Mouse (Mus musculus) intestine, embryonic 15.5 days (tissue): ENCODE data around the gene Ccr6. TPM values are rescaled to one million over a fixed set of nuclear protein-coding genes. Genes with fewer than 3 reads are reported as not detected.
"Not testable (repeated sequence)": the region's sequence is repeated elsewhere in the genome, so short reads cannot be mapped to it uniquely, and the experiment has no call there.

Experiments used
- ATAC-seq: fragments of 200-750 bp; cut with Nextera tagmentation; 2 replicates; pipeline ENCODE4 v1.8.0; 2017; ENCODE audit warnings: moderate TSS enrichment, moderate library complexity
- H3K27ac ChIP-seq: fragments of 300-500 bp; sonication (generic); 2 replicates; pipeline ENCODE4 v1.5.1; 2015; ENCODE audit warnings: mild to moderate bottlenecking, inconsistent platforms
- H3K27me3 ChIP-seq: fragments of 300-500 bp; sonication (generic); replicated peaks from 2 replicates; pipeline ENCODE4 v1.6.1; 2015; ENCODE audit warnings: inconsistent platforms
- H3K36me3 ChIP-seq: fragments of 300-500 bp; sonication (generic); 2 replicates; pipeline ENCODE4 v1.6.1; 2015; ENCODE audit warnings: inconsistent platforms
- H3K4me1 ChIP-seq: fragments of 300-500 bp; sonication (generic); replicated peaks from 2 replicates; pipeline ENCODE4 v1.6.1; 2015; ENCODE audit warnings: inconsistent platforms
- H3K4me2 ChIP-seq: fragments of 300-500 bp; sonication (generic); replicated peaks from 2 replicates; pipeline ENCODE4 v1.6.1; 2015; ENCODE audit warnings: mild to moderate bottlenecking, inconsistent platforms
- H3K4me3 ChIP-seq: fragments of 300-500 bp; sonication (generic); replicated peaks from 2 replicates; pipeline ENCODE4 v1.5.1; 2015; ENCODE audit warnings: inconsistent platforms
- H3K9ac ChIP-seq: fragments of 300-500 bp; sonication (generic); 2 replicates; pipeline ENCODE4 v1.6.1; 2015; ENCODE audit warnings: inconsistent platforms
- H3K9me3 ChIP-seq: fragments of 300-500 bp; sonication (generic); 2 replicates; pipeline ENCODE4 v1.6.1; 2016; ENCODE audit warnings: inconsistent platforms
- WGBS: fragments of 180-500 bp; shearing (Covaris S2); methylation state at CpG from one replicate; pipeline ENCODE4 v1.1.7; 2015; 5-methylcytosine and 5-hydroxymethylcytosine counted together
- polyA plus RNA-seq: library from polyadenylated mRNA; unstranded; fragments of >200 nt; fragmentation: Nextera tagmentation; extraction: Ambion mirVana; gene quantifications from 2 replicates; pipeline ENCODE4 v1.2.1, GENCODE M21; 2015

The Ccr6 gene
- 0.50 and 0.86 TPM in 2 replicates for polyA plus RNA-seq

DNA sequence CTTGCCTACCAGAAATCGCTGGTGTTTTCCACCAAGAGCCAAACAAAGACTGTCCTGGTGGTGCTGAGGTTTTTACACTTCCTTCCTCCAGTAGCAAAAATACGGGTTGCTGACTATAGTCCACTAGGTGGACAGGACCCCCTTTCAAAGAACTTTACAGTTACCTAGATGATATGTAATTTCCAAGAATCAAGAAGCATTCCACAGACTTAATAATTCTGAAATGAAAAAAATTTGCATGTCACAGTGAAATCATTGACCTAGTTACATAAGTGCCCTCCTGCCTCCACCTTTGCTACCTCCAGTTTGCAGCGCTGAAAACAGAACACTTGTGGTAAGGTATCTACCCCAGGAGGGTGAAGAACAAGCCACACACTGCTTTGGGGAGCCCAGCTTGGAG, at the start of gene Ccr6:
Gene Ccr6, plus strand, starts transcription at position 301 of the 400 bp plus-strand sequence.
- no peak within 1 kb of the TSS for H3K9ac ChIP-seq
- no peak within 1 kb of the TSS for H3K4me2 ChIP-seq
- H3K4me1 ChIP-seq, result no peaks in the 10 kb centered on the region
- no peaks in the 10 kb centered on the region for H3K27me3 ChIP-seq
- no peak within 1 kb of the TSS for H3K4me3 ChIP-seq
- no peak within 1 kb of the TSS for H3K27ac ChIP-seq
- no peaks in the 10 kb centered on the region for H3K36me3 ChIP-seq
- 87% methylated on average over 3 of the region's 3 CpGs for WGBS
- H3K9me3 ChIP-seq, result no peaks in the 10 kb centered on the region
- no peak for ATAC-seq

- ATAC-seq, result no peak
- Histone ChIP-seq H3K4me2 (no peak overlapping the region), H3K36me3 (peaks cover 7% of the 10 kb centered on the region; the same call in 1 of the 2 replicates), H3K4me1 (no peaks in the 10 kb centered on the region), H3K4me3 (no peak overlapping the region), H3K27ac (no peak overlapping the region), H3K27me3 (no peaks in the 10 kb centered on the region), H3K9me3 (no peaks in the 10 kb centered on the region), H3K9ac (no peak overlapping the region)
- WGBS, result 78% methylated on average over 8 of the region's 8 CpGs
Measured at GRCm38 (mm10) chr17:8193678-8194077, 42.2 kb upstream of the Ccr6 start.

GRCm38 (mm10) chr17:8195685-8196376, 40.0 kb upstream of the Ccr6 start:
- no peak overlapping the region for H3K27ac ChIP-seq
- no peak overlapping the region for H3K9ac ChIP-seq
- H3K9me3 ChIP-seq, result no peaks in the 10 kb centered on the region
- H3K4me2 ChIP-seq, result no peak overlapping the region
- WGBS, result 87% methylated on average over 8 of the region's 8 CpGs
- H3K27me3 ChIP-seq, result no peaks in the 10 kb centered on the region
- ATAC-seq, result no peak
- peaks cover 5% of the 10 kb centered on the region; the same call in 1 of the 2 replicates for H3K36me3 ChIP-seq
- no peak overlapping the region for H3K4me3 ChIP-seq
- H3K4me1 ChIP-seq, result no peaks in the 10 kb centered on the region

DNA sequence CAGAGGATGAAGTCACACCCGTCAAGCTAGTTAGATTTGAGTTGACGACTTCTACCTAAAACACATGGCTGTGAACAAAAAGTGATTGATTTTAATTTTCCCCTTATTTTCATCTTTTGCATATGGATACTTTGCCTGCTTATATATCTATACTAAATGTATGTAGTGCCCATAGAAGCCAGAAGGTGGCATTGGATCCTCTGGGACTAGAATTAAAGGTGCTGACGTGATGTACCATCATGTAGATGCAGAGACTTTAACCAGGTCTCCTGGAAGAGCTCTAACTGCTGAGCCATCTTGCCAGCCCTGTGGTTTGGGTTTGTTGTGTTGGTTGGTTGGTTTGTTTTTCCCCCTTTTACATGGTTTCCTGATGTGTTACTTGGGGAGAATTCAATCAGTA, 38.2 kb upstream of the Ccr6 start:
- no peaks in the 10 kb centered on the region for H3K27me3 ChIP-seq
- H3K27ac ChIP-seq, result no peak overlapping the region
- 74% methylated on average over 3 of the region's 3 CpGs for WGBS
- ATAC-seq, result no peak
- H3K9me3 ChIP-seq, result no peaks in the 10 kb centered on the region
- no peaks in the 10 kb centered on the region for H3K4me1 ChIP-seq
- H3K9ac ChIP-seq, result no peak overlapping the region
- 0 out of 2 replicates have a peak, but pooled peaks cover 3% of the 10 kb centered on the region for H3K36me3 ChIP-seq
- H3K4me3 ChIP-seq, result no peak overlapping the region
- no peak overlapping the region for H3K4me2 ChIP-seq

DNA sequence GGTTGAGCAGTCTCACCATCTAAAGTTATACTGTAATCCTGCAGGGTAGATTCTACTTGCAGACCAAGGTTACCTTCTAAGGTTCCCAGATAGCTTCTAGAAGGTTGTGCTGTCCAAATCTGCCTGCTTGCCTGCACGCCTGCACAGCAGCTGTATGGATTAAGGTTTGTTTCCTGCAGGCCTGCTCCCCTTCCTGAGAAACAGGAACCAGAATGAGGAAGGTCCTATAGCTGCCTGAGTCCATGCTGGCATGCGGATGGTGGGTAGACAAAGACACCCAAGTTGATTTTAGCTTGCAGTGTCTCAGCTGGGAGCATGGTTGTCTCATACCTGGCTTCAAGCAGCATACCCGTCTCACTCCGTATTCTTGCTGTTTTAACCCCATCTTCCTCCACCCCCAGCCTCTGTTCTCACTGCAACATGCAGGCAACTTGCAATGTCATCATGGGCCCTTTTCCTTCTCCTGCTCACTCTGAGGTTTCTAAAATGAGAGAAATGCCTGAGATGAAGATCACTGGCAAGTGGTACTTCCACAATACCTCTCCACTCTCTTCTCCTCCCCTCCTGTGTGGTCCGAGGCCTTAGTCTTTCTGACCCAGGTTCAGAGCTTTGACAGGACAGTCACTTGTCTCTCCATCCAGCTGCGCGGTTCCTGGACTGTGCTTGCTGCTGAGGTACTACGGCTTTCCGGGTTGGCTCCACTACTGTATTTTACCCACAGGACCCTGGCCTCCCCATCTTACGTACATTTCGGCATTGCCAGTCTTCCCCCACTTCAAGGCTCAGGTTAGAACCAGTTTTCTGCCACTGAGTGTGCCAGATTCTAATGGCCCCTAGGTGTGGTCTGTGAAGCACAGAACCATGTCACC, 36.5 kb upstream of the Ccr6 start:
- Histone ChIP-seq H3K9ac (no peak overlapping the region), H3K4me2 (no peak overlapping the region), H3K36me3 (0 out of 2 replicates have a peak, but pooled peaks cover 3% of the 10 kb centered on the region), H3K4me1 (no peaks in the 10 kb centered on the region), H3K27me3 (no peaks in the 10 kb centered on the region), H3K27ac (no peak overlapping the region), H3K4me3 (no peak overlapping the region), H3K9me3 (no peaks in the 10 kb centered on the region)
- no peak for ATAC-seq
- 81% methylated on average over 11 of the region's 11 CpGs for WGBS

DNA sequence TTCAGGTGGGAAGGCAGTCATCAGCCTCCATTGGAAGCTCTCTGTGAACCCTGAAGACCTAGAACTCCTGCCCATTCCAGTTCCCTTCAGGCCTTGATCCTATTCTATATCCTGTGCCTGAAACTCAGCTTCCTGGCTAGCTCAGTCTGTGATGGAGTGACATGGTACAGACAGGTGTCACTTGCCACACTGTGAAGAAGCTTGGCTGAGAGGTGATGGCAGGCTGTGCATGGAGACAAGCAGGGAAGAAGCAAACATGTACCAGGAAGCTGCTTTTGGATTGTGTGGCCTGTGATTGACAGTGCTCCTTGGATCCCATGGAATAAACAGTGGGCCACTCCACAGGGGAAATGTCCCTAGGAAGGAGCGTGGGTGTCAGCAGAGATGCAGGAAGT, 35.9 kb upstream of the Ccr6 start:
- Histone ChIP-seq H3K27me3 (no peaks in the 10 kb centered on the region), H3K4me1 (no peaks in the 10 kb centered on the region), H3K4me2 (no peak overlapping the region), H3K9me3 (no peaks in the 10 kb centered on the region), H3K4me3 (no peak overlapping the region), H3K36me3 (no peaks in the 10 kb centered on the region), H3K27ac (no peak overlapping the region), H3K9ac (no peak overlapping the region)
- WGBS, result 58% methylated on average over 1 of the region's 1 CpGs
- ATAC-seq, result no peak

GRCm38 (mm10) chr17:8203487-8203886, 32.4 kb upstream of the Ccr6 start:
- Histone ChIP-seq H3K27ac (no peak overlapping the region), H3K4me3 (no peak overlapping the region), H3K27me3 (no peaks in the 10 kb centered on the region), H3K4me2 (no peak overlapping the region), H3K9me3 (no peaks in the 10 kb centered on the region), H3K4me1 (no peaks in the 10 kb centered on the region), H3K36me3 (no peaks in the 10 kb centered on the region), H3K9ac (no peak overlapping the region)
- no peak for ATAC-seq
- WGBS, result 48% methylated on average over 1 of the region's 1 CpGs

- ATAC-seq, H3K9ac ChIP-seq: not testable (repeated sequence)
- WGBS, result 56% methylated on average over 1 of the region's 1 CpGs
Measured at GRCm38 (mm10) chr17:8205221-8205631, 30.6 kb upstream of the Ccr6 start.

GRCm38 (mm10) chr17:8206691-8207090, 29.2 kb upstream of the Ccr6 start:
- no peaks in the 10 kb centered on the region for H3K4me1 ChIP-seq
- H3K4me2 ChIP-seq, result no peak overlapping the region
- H3K27me3 ChIP-seq, result no peaks in the 10 kb centered on the region
- H3K9ac ChIP-seq, result no peak overlapping the region
- no peak overlapping the region for H3K4me3 ChIP-seq
- no peak overlapping the region for H3K27ac ChIP-seq
- H3K36me3 ChIP-seq, result no peaks in the 10 kb centered on the region
- no peak for ATAC-seq
- 76% methylated on average over 5 of the region's 5 CpGs for WGBS
- no peaks in the 10 kb centered on the region for H3K9me3 ChIP-seq

More at GRCm38 (mm10) chr17:8205221-8205631, 30.6 kb upstream of the Ccr6 start:
- not testable (repeated sequence) for H3K9me3 ChIP-seq, H3K27me3 ChIP-seq, H3K4me2 ChIP-seq, H3K36me3 ChIP-seq, H3K4me3 ChIP-seq, H3K4me1 ChIP-seq, H3K27ac ChIP-seq

- no peaks in the 10 kb centered on the region for H3K27me3 ChIP-seq
- no peak overlapping the region for H3K9ac ChIP-seq
- H3K27ac ChIP-seq, result no peak overlapping the region
- ATAC-seq, result no peak
- H3K9me3 ChIP-seq, result no peaks in the 10 kb centered on the region
- no peak overlapping the region for H3K4me3 ChIP-seq
- H3K4me2 ChIP-seq, result no peak overlapping the region
- no peaks in the 10 kb centered on the region for H3K36me3 ChIP-seq
- no peaks in the 10 kb centered on the region for H3K4me1 ChIP-seq
- WGBS, result 91% methylated on average over 2 of the region's 2 CpGs
Measured at GRCm38 (mm10) chr17:8209696-8210095, 26.1 kb upstream of the Ccr6 start.

GRCm38 (mm10) chr17:8210170-8210569, 25.7 kb upstream of the Ccr6 start:
- Histone ChIP-seq H3K9me3 (no peaks in the 10 kb centered on the region), H3K27me3 (no peaks in the 10 kb centered on the region), H3K36me3 (no peaks in the 10 kb centered on the region), H3K4me3 (no peak overlapping the region), H3K27ac (no peak overlapping the region), H3K4me2 (no peak overlapping the region), H3K4me1 (no peaks in the 10 kb centered on the region), H3K9ac (no peak overlapping the region)
- 68% methylated on average over 3 of the region's 3 CpGs for WGBS
- no peak for ATAC-seq

GRCm38 (mm10) chr17:8210675-8211074, 25.2 kb upstream of the Ccr6 start:
- no peaks in the 10 kb centered on the region for H3K36me3 ChIP-seq
- ATAC-seq, result no peak
- H3K4me2 ChIP-seq, result no peak overlapping the region
- H3K4me1 ChIP-seq, result no peaks in the 10 kb centered on the region
- H3K9ac ChIP-seq, result no peak overlapping the region
- H3K27ac ChIP-seq, result no peak overlapping the region
- H3K9me3 ChIP-seq, result no peaks in the 10 kb centered on the region
- no peaks in the 10 kb centered on the region for H3K27me3 ChIP-seq
- H3K4me3 ChIP-seq, result no peak overlapping the region
- 77% methylated on average over 10 of the region's 10 CpGs for WGBS
